Mouse (Mus musculus) v-Abl transformed pro-B cells (cell line): ENCODE data around the gene Map3k6.

Source experiments
- in situ Hi-C, 2 experiments: fragments of 400-800 bp; cut with MboI; formaldehyde crosslinking; loops; one replicate each; pipeline ENCODE4 v1.15.1; 2025; ENCODE audit not compliant: unreplicated experiment in 2 of 2

Map3k6 gene

DNA sequence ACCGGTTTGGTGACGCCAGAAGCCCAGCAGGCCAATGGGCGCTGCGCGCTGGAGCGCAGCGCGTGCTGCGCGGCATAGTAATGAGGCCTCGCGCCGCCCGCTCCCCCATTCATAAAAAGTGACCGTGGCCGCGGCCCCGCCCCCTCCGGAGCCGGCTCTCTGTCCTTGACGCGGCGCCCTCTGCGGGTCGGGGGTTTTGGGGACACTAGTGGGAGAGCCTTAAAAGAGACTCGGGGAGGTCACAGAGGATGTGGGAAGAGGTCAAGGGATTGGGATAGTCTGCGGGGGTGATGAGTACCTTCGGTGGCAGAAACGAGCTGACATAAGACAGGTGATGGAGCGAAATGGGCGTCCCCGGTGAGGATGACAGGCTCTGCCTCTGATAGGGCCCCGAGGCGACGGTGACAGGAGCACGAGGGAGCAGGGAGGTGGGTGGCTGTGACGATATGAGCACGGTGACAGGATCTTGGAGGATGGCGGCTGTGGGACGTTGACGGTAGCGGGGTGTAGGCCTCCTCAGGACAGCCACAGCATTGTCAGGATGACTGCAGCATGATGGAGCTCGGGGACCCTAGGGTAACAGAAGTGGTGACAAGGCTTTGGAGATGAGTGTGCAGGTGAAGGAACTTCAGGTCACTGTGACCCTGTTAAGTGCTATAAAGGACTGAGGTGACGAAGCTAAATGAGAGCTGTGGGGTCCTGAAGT, 27.9 kb upstream of the Map3k6 start:
- in situ Hi-C loops: loop anchor here (5.0 to 10.0 kb wide), 3 partner anchors 35 to 278 kb away; no protein-coding TSS in a partner anchor

DNA sequence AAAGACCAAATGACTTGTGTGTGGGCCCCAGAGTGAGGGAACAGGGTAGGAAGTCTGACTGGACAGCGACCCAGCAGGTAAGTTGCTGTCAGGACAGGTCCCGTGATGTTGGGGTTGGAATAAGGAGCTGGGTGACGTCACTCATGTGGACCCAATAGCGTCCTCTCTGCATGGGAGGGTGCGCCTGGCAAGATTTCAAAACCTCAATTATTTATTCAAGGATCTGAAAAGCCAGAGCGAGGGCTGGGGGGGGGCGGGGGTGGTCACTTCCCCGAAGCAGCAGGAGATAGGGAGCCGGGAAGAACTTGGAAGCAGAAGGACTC, 27.4 kb upstream of the Map3k6 start:
- in situ Hi-C loops: loop anchor here (5.0 to 10.0 kb wide), 3 partner anchors 34 to 278 kb away; no protein-coding TSS in a partner anchor

DNA sequence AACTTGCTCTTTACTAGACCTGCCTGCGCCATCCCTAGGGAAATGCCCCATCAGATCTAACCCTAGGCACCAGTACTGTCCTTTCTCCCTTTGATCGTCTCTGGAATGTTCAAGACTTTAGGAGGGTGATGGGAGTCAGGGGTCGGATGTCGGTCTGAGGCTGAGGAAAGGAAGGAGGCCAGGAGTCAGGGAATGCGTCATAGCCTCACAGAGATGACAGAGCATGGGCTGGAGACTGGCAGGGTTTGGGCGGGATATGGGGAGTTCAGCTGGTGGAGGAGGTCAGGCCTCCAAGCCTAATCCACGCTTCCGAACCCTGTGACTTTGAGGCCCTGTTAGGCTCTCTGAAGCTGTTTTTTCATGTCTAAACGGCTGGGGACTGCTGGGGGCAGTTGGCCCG, 27.0 kb upstream of the Map3k6 start:
- in situ Hi-C loops: loop anchor here (5.0 to 10.0 kb wide), 3 partner anchors 34 to 279 kb away; no protein-coding TSS in a partner anchor

DNA sequence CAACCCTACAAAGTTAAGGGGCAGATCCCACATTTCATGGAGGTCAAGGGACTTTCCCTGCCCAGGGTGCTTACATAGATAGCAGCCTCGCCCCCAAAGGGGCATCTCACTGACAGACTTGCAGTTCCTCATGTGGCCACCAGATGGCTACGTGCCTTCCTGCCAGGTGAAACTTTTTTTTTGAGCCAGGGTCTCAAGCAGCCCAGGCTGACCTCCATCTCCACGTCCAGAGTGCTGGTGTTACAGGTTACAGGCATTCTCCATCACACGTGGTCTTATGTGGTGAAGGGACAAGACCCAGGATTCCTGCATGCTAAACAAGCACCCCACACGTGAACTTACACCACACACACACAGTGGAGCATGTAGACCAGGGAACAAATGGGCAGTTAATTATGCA, 23.0 kb upstream of the Map3k6 start:
- in situ Hi-C loops: loop anchor here (5.0 to 10.0 kb wide), 5 partner anchors 35 to 283 kb away; no protein-coding TSS in a partner anchor

DNA sequence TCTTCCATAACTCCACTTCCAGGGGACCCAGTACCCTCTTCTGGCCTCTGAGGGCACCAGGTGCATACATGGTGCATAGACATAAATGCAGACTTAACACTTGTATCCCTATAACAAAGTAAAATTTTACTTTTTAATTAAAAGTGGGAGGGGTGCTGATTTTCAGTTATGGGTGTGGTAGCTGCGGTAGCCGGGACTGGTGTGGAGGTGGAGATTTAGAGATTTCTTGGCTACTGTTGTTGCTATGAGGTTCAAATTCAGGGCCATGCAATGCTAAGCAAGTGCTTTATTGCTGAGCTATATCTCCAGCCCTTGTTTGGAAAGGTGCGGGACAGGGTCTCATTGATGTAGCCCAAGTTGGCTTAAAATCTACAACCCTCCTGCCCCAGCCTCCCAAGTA, 21.9 kb upstream of the Map3k6 start:
- in situ Hi-C loops: loop anchor here (5.0 to 10.0 kb wide), 5 partner anchors 34 to 284 kb away; no protein-coding TSS in a partner anchor

DNA sequence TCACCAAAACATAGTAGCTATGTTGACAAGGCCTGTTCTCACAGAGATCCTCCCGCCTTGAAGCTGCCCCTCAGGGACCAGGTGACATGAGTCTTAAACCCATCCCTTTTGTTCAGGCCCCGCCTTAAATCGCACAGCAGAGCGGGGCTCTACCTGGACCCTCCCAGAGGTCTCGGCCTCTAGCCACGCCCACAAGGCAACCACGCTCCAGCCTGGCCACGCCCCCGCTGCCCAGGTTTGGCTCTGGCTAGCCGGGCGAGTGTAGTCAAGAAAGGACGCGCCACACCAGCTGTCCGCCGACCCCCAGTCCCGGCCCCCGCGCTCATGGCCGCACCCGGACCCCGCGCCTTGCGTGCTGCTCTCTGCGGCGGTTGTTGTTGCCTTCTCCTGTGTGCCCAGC, 20.0 kb upstream of the Map3k6 start:
- in situ Hi-C loops: no loop called here

DNA sequence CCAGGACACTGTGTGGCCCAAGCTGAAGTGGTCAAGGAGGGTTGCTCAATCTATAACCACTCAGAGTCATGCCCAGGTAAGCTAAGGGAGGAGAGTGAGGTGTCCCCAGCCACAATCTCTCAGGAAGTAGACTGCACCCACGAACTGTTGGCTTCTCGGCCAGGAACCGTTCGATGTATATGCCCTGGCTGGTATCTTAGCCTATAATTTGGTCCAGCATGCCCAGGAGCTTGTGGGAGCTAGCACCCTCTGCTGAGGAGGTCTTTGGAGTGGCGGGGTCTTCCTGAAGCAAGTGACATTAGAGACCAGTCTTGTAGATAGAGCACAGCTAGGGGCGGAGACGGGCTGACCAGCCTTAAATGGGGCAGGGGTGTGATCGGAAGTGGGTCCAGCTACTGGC, 18.9 kb upstream of the Map3k6 start:
- in situ Hi-C loops: no loop called here

DNA sequence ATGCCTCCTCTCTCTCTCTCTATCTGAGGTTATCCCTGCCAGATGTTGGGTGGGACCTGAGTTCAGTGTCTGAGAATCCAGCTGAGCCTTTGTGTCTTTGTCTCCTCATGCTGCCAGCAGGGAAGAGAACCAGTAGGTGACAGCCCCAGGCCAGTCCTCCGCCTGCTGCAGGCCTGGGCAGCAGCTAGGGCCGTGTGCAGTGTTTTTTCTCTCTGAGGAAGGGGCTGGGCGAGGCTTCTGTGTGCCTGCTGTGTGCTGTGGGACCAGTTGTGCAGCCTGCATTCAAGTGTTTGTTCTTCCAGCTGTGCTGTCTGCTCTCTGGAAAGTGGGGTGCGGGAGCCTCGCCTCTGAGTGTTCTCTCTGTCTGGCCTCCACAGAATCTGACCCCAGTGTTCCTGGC, 16.7 kb upstream of the Map3k6 start:
- in situ Hi-C loops: no loop called here

DNA sequence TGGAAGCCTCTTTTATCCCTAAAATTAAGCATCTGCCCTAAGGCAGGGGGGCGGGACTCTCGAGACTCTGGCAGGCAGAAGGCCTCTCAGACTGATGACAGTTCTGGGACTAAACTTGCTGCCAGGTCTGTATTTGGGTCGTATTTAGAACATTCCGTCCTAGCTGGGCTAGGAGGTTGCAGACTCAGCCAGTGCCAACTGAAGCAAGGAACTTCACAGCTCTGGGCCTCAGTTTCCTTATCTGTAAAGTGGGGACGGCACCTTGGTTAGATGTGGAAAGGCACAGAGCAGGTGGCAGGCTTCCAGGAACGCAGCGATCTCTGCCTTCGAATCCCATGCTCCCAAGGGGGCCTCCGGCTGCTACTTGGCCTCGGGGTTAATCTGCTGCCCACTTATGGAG, 14.5 kb upstream of the Map3k6 start:
- in situ Hi-C loops: no loop called here

DNA sequence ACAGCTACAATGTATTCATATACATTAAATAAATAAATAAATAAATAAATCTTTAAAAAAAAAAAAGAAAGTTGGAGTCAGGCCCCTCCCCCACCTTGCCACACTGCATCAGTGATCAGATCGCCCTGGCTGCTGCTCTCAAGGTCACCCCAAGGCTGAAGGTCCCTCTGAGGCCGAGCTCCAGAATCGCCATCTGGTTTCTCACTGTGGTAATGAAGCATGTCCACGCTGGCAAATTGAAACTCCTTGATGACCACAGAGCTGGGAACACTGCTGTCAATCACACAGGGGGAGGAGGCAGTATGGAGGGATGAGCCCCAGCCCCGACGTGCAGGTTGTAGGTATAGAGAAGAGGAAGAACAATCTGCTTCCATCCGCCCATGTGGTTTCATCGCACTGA, 13.0 kb upstream of the Map3k6 start:
- in situ Hi-C loops: no loop called here

DNA sequence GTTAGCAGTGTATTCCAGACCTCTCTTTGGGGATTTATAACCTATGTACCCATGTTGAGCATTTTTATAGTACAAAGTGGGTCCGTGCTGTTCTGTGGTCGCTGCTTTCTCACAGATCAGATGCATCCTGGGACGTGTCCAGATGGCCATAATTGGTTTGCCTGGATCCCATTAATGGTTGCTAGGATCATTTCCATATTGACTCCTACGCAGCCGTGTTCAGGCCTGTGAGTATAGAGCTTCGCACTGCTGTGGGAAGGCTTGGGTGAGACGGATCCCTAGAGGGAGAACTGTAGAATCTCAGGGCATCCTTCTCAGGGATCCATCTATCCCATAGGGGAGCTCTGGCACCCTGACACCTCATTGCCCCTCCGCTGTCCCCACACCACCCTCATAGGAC, 11.0 kb upstream of the Map3k6 start:
- in situ Hi-C loops: no loop called here

DNA sequence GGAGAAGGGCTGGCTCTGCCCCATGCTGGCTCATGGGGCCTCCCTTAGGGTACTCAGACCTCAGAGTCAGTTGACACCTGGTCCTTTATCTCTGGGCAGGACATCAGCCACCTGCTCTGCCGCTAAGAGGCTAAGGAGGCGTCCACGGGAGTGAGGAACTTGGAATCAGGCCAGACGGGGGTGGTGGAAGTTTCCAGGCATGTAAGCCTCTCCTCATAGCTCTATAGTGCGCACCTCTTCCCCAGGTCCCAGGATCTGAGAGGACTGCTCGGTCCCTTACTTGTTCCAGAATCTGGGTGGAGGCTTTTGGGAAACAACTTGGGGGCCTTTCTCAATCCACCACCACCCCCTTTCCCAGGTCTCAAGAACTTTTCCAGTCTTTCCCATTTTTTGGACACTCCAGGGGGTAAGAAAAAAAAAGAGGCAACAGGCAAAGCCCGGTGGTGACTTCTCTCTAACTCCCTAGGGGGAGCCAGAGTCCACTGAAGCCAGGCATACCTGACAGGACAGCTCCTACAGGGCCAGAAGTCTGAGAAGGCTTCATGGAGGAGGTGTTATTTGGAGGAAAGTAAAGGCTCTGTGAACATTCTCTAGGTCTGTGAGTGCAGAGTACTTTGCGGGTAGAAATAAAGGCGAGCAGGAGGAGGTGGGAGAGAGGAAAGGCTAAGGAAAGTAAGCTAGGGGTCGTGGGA, 7.2 kb upstream of the Map3k6 start:
- in situ Hi-C loops: no loop called here

DNA sequence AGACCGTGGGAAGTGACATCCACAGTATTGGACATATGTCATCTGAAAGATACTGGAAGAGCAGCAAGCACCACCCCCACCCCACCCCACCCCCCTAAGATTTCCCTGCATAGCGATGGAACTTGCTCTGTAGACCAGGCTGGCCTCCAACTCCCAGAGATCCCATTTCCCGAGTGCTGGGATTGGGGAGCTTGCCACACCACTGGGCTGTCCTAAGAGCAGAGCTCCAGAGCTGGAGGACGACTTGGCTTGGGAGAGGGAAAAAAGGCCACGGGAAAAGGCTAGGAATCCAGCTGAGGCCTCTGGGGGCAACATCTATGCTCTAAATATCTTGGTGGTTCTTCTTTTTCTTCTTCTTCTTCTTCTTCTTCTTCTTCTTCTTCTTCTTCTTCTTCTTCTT, 5.8 kb upstream of the Map3k6 start:
- in situ Hi-C loops: no loop called here

DNA sequence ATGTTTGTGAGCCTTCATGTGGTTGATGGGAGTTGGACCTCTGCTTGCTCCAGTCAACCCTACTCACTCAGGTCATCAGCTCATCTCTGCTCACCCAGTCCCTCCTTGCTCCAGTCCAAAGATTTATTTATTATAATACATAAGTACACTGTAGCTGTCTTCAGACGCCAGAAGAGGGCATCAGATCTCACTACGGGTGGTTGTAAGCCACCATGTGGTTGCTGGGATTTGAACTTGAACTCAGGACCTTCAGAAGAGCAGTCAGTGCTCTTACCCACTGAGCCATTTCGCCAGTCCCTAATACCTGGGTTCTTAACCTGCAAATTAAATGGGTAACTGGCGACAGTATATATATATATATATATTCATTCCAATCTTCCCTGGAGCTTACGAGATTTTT, 5.2 kb upstream of the Map3k6 start:
- in situ Hi-C loops: no loop called here

DNA sequence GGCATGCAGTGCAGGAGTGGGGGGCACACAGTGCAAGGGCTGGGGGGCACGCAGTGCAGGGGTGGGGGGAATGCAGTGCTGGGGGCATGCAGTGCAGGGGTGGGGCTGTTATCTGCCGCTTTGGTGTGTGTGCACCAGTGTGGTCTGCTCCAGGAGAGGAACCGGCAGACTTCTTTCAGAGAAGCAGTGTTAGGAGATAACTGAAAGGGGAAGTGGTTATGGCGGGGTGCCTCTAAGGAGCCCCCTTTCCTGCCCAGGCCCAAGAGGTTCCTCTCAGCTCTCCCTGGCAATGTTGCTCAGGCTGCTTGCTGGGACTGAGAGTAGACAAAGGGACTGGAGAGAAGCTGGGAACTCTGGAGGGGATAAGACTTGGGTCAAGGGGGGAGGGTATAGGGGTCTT, 2.7 kb upstream of the Map3k6 start:
- in situ Hi-C loops: no loop called here

DNA sequence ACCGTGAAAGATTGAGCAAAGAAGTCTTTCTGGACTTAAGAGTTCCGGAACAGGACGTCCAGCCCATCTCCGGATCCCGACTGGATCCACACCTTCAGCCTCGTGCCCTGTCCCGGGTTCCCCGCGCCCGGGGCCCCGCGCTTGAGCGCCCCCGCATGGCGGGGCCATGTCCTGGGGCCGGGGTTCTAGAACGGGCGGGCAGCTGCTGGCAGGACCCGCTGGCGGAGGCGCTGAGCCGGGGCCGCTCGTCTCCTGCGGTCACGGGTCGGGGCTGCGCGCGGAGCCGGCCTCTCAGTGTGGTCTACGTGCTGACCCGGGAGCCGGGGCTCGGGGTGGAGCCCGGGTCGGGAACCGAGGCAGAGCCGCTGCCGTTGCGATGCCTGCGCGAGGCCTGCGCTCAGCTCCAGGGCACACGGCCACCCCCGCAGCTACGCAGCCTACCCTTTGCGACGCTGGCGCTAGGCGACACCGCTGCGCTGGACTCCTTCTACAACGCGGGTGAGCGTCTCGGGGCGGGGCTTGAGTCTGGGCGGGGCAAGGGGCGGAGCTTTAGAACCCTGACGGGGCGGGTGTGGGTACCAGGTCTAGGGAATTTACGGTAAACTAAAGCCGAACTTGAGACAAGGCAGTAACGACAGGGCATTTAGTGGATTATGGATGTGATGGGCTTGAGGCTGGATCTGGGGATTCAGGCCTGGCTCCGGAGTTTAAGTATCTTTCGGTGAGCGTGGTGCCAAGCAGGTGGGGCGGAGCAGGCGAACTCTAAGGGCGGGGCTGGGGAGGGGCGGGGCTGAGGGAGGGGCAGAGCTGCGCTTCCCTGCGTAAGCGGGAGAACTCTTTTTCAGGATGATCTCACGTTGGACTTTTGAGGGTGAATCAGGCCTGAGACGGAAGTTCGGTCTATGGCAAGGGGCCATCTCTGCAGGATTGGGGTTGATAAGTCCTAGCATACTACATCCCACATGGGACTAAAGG, 603 bp downstream of the Map3k6 start:
- in situ Hi-C loops: no loop called here

DNA sequence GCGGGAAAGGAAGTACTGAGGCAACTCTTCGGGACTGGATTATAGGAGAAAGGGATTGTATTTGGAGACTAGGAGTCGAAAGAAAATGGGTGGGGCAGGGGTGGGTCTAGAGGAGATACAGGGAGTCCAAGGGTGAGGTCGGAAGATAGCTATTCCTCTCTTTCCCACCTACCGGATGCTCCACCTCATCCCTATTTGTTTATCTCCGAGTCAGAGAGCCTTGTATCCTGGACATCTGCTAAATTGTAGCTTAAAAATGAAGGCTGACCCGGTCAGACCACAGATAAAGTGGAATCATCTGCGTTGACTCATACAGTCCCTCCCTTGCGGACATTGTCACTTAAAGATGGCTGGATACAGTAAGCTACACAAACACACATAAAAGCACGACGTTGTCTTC, 1.3 kb downstream of the Map3k6 start:
- in situ Hi-C loops: no loop called here

DNA sequence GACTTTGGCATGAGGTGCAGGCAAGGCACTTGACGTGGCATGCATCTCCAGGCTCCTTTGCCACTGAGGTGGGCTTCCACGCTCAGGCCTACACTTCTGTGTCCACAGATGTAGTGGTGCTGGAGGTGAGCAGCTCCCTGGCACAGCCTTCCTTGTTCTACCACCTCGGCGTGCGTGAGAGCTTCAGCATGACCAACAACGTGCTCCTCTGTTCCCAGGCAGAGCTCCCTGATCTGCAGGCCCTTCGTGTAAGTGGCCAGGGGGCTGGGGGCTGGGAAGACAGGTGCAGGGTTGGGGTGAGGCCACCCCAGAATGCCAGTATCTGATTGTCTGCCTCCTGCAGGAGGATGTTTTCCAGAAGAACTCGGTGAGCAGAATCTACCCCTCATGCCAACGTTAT, 2.1 kb downstream of the Map3k6 start:
- in situ Hi-C loops: no loop called here

DNA sequence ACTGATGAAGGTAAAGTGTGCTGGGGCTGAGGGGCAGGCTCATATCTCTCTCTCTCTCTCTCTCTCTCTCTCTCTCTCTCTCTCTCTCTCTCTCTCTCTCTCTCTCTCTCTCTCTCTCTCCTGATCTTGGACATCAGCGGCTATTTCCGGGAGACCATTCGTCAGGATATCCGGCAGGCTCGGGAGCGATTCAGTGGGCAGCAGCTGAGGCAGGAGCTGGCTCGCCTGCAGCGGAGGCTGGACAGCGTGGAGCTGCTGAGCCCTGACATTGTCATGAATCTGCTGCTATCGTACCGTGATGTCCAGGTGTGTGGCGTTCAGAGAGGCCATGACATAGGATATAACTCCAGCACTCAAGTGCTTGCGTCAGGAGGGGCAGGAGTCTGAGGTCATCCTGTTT, 2.9 kb downstream of the Map3k6 start:
- in situ Hi-C loops: no loop called here

DNA sequence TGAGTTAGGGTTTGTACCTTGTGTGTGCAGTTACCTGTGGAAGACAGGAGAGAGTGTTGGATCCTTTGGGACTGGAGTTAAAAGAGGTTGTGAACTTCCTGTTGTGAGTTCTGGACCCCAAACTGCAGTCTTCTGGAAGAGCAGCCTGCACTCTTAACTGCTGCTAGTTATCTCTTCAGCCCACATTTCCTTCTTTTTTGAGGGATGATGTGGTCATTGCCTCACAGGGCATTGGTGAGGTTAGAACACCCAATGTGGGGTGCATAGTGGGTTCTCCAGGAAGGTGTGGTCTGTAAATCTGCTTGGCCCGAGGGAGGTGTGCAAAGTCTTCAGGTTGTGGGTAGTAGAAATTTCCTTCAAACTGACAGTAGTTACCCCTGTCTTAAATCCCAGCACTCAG, 3.7 kb downstream of the Map3k6 start:
- in situ Hi-C loops: no loop called here

DNA sequence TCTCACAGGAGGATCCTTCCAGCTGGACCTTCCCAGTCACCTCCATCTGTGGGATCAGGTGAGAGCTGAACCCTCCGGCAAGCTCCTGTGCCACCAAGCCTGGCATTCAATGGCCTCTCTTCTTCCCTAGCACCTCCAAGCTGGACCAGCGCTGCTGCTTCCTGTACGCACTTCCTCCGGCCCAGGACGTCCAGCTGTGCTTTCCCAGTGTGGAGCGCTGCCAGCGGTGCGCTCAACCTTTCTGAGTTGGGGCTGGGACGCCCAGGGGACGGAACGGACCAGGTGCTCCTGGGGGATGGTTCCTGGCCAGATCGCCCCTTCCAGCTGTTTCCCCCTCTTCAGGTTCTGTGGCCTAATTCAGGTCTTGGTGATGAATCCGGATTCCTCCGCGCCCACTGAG, 6.5 kb downstream of the Map3k6 start:
- in situ Hi-C loops: loop anchor here in 1 of 2 experiments (5.0 kb wide), 1 partner anchor 35 kb away; the partner anchor contains the start of genes Cd164l2 and Gpr3
